Mouse (Mus musculus) thymus, postnatal 4 days (tissue): Measurements from ENCODE around the gene Rbl1.
"Not testable (repeated sequence)": the region's sequence is repeated elsewhere in the genome, so short reads cannot be mapped to it uniquely, and the experiment has no call there.

Experiments used
- DNase-seq: peaks from one replicate; pipeline ENCODE4 v3.0.0; 2021

Gene Rbl1

DNA sequence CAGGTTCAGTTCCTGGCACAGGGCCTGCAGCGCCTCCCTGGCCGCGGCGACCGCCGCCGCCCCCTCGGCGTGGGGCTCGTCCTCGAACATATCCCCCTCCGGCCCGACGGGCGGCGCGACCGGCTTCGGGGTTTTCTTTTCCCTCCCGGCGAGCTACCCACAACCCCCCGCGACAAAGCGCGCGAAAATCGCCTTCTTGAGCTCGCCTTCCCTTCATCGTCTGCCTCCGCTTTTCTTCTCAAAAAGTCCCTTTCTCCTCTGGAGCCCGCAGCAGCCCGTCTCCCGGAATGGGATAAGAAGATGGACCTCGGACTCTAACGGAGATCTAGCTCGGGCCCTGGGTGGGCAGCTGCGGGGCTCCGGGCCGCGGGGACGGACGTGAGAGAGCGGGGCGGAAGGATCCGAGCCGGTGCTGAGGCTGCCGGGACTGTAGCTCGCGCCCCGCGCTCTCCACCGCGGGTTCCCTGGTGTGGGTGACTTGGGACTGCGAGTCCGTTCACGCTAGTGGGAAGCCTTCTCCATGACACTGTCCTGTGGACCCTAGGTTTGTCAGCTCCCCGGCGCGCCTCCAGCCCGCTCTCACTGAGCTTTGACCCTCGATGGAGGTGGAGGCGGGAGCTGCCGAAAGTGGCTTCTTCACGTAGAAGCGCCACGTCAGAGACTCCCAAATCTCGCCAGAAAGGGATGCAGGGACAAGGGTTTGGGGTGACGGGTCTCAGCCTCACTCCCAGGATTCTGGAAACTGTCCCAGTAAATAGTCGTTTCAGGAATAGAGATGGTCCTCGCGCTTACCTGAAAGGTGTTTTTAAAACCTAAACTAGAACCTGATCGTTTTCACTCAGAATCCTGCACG is at the start of gene Rbl1:
TSS of gene Rbl1 (minus strand) at position 169 of the 853 bp plus-strand sequence.
- peak; percentile 94 for DNase-seq

DNA sequence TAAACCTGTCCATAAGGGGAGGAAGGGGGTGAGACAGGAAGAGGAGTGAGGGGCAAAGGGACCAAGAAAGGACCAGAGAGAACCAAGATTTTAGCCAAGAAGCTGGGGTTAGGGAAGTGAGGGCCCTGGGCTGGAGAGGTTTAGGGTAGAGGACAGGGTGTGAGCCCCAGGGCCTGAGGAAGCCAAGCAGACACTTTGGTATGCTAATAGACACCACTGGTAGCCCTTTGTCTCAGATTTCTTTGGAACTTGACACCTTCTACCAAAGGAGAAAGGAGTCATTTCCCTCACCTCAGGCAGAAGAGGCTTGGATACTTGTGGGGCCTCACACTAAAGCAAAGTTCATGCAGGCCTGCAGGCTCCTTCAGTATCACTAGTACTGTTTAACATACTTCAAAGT is 43.8 kb upstream of the Rbl1 start:
- DNase-seq, result no peak

DNA sequence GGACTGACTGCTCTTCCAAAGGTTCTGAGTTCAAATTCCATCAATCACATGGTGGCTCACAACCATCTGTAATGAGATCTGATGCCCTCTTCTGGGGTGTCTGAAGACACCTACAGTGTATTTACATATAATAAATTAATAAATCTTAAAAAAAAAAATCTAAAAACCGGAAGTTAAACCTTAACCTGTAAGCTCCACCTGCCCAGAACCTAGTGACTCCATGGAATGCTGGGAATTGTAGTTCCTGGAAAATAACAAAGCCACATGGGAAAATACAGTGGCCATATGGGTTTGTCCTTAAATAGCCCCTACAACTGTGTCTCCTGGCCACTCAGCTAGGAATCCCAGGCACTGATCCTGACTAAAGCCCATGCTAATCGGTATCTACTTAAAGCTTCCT is 41.3 kb upstream of the Rbl1 start:
- no peak for DNase-seq

DNA sequence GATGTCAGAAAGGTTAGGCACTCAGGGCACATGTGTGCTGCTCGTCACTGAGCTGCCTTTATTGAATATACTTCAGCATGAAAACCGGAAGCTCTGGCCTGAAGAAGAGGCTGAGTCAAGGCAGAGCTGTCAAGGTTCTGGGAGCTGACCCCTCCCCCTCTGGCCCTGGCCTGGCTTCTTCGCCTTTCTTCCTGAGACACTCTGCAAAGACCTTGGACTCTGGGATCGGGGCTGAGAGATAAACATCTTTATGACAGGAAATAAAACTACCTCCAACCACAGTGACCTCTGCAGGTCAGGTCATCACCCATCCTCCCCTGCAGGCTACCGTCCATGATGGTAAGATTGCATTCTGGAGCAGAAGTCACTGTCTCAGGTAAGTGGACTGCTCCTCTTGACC is 40.7 kb upstream of the Rbl1 start:
- no peak for DNase-seq

DNA sequence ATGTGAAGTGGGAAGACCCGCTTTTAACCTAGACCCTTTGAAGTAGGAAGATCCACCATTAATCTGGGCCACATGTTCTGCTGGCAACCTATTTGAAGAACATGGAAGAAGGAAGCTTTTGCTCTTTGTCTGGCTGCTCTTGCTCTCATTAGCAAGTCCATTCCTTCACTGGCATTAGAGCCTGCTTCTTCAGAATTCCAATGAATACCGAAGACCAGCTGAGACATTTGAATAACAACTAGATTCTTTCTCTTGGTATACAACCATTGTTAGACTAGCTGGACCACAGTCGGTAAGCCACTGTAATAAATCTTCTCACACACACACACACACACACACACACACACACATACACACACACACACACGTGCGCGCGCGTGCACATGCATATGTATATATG is 31.6 kb upstream of the Rbl1 start:
- no peak for DNase-seq

DNA sequence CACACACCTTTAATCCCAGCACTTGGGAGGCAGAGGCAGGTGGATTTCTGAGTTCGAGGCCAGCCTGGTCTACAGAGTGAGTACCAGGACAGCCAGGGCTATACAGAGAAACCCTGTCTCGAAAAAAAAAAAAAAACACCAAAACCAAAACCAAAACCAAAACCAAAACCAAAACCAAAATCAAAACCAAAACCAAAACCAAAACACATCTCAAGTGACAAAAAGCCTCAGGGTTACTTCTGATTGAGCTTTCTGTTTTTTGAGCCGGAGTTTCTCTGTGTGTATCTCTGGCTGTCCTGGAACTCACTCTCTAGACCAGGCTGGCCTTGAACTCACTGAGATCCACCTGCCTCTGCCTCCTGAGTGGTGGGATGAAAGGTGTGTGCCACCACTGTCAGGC is 17.6 kb upstream of the Rbl1 start:
- not testable (repeated sequence) for DNase-seq

DNA sequence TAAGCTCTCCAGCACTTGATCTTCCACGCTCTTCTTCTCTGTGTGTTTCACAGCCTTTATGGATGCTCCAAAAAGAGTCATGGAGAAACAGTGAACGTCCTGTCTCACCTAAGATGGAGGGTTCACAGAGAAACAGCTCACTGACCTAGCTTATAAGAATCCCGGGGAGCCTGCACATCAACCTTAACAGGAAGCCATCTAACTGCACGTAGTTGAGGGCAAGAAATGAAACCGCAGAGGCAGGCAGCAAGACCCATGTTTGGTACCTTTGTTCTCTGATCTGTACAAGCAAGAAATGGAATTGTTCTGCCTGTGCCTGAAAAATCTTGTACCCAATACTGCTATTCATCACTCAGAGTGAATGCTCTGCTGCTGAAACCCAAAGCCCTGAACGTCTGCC is 15.8 kb upstream of the Rbl1 start:
- DNase-seq, result no peak

DNA sequence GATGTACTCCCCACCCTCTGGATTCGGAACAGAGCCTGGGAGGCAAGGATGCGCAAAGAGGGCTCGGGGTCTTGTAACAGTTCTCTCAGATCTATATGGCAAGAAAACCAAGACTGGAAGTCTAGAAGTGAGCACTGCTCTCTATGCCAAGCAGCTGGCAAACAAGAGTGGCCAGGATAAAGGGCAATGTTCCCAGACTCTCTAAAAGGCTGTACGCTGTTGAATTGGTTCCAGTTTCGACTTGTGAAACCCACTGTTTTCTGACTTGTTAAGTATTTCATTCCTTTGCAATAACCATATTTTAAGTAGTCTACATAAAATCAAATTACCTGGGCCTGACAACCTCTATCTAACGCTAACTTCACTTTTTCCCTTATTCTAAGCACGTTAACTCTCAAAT is 7.4 kb upstream of the Rbl1 start:
- no peak for DNase-seq

DNA sequence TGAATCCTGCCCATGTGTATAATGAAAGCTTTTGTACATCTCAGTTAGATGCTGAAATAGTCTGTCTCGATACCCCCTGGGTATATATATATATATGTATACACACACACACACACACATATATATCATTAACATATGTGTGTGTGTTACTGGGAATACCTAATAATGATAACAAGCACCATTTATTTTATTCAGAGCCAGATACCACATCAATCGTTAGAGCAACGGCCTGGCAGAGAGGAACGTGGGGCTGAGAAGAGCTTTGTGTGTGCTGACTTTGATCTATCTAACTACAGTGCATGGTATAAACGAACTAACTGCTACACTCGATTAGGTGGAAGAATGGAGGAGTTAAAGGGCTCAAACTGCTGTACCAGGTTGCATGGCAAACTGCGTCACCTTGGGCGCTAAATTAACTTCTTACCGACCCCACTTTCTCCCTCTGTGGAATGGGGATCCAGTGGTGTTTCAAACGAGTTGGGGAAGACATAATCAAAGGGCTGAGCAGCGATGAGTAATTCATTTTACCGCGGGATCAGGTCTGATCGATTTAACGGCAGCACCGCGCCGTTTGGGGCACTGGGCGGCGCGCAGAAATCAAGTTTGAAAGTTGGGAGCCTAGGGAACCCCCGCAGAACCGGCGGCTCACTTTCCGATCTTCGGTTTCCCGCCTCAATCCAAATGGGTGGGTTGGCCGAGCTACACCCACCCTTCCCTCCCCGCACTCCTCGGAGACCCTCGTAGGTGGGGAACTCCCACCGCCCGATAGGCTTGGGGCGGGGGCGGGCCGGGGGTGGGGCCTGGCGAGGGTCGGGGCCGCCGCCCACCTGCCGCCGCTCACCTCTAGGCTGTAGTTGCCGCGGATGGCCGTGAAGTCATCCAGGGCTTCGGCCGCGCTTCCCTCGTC is 622 bp downstream of the Rbl1 start:
- peak; percentile 75 for DNase-seq

DNA sequence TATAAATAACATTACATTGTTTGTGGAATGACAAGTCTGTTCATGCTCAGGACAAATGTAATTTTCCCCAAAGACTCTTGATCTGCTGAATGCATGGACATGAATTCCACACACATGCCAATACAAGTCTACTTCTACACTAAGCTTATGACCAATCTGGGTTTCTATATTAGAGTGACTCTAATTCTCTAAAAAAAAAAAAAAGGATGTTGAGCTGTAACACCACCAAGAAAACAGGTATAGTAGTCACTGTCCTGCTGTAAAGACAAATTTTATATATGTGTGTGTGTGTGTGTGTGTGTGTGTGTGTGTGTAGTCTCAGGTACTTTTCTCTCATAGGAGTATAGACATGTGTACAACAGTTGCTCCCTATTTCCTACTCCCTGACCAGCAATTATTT is 1.3 kb downstream of the Rbl1 start:
- DNase-seq, result no peak

DNA sequence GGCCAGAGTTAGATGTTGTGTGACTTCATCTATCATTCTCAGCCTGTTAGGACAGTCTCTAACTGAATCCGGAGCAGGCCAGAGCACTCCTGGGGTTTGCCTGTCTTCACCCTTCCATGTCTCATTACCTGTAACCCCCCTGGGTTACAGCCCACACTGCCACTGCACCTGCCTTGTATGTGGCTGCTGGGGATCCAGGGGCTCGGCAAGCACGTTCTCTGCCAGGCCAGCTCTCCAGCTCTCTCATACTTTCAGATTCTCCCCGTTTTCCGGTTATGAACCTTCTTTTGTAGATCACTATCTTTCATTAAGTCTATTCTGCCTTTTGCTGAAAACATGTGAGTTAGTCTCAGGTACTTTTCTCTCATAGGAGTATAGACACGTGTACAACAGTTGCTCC is 2.0 kb downstream of the Rbl1 start:
- DNase-seq, result peak; percentile 48

DNA sequence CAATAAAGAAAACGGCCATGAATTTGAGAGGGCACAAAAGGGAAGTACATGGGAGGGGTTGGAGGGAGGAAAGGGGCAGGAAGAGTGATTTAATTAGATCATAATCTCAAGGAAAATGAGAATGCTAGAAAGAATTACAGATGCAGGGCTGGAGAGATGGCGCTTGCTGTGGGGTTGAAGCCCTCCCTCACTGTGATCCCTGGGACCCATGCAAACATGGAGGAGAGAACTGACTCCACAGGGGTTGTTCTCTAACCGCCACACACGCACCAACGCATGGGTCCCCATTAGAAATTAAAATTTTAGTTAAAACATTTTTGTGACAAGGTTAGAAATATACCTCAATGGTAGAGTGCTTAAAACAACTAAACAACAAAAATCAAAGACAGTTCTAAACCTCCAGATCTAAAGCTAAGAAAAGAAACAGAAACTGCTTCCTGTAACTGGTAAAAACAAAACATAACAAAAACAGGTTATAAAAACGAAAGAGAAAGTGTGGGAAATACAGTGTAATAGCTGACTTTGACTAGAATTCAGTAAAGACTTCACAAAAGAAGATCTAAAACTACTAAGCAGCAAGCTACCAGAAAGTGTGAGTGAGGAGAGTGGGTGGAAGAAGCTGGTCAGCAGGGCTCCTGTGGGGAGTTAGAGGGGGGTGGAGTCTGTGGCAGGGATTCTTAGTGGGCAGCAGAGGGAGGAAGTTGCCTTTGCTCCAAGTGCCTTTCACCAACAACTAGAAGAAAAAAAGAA is 3.1 kb downstream of the Rbl1 start:
- peak; percentile 53 for DNase-seq

DNA sequence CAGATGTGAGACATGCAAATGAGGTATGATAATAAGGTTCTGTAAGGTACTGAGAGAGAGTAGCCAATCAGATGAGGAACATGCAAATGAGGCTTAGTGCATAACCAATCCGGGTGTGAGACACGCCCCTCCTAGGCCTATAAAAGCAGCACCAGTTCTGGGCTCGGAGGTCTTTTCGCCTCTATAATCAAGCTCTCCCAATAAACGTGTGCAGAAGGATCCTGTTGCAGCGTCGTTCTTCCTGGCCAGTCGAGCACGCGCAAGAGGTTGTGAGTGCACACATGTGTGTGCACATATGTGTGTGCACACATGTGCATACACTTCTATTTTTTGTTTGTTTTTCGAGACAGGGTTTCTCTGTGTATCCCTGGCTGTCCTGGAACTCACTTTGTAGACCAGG is 5.9 kb downstream of the Rbl1 start:
- DNase-seq, result not testable (repeated sequence)

DNA sequence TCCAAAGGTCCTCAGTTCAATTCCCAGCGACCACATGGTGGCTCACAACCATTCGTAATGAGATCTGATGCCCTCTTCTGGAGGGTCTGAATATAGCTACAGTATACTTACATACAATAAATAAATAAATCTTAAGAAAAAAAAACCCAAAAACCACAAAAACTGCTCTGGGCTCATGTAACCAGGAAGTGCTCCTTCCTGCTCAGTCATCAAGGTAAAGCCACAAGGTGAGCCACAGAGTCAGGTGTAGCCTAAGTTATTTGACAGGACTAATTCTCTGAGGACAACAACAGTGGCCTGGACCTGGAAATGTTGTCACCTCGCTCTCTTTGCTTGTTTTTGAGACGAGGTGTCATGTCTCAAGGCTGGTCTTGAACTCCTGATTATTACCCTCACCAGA is 13.7 kb downstream of the Rbl1 start:
- no peak for DNase-seq

DNA sequence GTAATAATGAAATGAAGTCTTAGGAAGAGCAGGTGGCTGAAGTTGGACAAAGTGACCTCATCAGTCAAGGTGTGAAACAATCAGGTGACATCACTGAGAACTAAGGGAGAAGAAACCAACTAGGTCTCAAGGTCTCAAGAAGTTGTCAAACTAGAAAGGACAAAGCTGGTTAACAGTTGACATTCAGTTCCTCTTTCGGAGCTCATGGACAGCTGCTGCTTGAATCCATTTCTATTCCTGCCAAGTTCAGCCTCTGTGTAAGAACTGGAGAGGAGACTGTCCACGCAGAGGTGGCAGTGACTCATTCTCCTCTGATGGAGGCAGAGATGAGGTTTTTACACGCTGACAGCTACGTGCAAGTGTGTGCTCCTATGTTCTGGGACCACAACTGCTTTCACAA is 17.1 kb downstream of the Rbl1 start:
- DNase-seq, result no peak

DNA sequence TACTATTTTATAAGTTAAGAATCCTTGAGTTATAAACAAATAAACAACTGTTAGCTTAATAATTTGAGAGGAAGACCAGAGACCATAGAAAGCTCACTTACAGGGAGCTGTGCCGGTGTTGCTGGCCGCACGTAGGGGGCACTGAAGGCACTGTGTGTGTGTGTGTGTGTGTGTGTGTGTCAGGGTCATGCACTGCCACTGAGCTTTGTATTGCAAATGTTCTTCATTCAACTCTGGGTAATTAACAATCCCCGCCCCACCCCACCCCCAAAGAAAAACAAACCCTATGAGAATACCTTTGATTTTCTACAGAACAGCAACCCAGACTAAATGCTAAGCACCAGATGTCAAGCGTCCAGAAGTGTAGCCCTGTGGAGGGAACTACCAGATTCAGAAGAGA is 17.8 kb downstream of the Rbl1 start:
- no peak for DNase-seq

DNA sequence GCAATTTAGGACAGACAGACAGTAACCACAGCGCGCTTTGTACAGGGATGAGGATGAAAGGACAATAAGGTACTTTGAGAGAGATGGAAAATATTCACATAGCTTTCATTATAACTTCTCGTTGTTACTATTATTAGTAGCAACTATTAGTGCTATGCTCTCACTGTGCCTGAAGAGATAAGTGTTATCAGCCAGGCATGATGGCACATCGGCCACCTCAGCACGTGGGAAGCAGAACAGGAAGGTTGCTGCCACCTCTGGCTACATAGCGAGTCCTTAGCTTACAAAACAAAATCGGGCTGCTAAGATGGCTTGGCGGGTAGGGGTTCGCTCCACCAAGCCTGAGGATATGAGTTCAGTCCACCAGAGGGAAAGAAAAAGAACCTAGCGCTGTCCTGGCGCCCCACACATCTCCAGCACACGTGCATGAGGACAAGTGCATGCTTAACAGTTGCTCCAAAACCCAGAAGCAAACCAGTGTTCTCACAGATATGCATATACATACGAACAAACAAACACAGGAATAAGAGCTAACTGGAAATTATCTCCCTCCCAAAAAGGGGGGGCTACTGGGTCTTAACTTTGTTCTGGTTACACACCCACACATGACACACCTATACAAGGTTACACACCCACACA is 19.2 kb downstream of the Rbl1 start:
- DNase-seq, result no peak

DNA sequence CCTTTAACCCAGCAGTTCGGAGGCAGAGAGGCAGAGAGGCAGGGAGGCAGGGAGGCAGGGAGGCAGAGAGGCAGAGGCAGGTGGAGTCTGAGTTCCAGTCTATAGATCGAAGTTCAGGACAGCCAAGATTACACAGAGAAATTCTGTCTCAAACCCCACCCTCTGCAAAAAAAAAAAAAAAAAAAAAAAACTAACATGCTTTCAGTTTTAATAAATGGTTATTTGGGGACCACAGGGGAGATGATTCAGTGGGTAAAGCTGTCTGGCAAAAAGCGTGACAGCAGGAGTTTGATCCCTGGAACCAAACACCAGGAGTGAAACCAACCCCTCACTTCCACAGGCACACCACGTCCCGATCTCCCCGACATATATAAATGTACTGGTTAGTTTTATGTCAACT is 26.2 kb downstream of the Rbl1 start:
- no peak for DNase-seq

DNA sequence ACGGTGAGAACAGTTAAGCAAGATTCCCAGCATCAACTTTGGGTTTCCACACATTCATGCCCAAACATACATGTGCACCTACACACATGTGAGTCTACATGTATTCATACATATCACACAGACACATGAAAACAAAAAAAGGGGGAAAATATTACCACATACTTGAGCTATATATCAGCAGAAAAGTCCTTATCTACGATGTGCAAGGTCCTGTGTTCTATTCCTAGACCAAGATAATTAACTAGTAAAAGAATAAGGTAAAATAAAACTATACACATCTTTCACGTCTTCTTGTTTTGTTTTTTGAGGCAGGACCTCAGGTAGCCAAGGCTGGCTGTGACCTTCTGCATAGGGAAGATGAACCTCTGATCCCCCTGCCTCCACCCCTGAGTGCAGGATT is 28.1 kb downstream of the Rbl1 start:
- DNase-seq, result no peak

DNA sequence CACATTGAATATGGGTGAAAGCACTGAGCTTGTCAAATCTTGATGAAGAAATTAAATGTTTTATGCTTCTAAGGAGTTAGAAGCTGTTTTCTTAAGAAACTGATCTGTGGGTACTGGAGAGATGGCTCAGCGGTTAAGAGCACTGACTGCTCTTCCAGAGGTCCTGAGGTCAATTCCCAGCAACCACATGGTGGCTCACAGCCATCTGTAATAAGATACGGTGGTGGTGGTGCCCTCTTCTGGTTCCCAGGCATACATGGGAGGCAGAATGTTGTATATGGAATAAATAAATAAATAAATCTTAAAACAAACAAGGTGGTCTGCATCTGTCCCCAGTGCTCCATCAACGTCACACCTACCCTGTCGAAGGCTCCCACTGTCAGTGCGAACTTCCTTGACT is 29.9 kb downstream of the Rbl1 start:
- no peak for DNase-seq

DNA sequence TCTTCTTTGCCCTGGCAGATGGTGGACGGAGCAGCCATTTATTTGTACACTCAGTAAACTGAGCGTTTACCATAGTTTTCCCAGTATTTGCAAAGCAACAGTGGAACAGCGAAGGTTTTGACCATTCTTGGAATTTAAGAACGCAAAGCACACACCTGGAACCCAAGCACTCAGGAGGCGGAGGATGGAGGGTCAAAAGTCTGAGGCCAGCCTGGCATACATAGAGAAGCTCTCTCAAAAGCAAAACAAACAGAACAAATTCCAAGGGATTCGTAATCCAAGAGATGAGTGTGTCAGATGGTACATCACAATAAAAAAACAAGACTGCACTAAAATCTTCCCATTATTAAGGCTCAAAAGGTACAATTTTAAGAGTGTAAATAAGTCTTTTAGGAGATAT is 30.8 kb downstream of the Rbl1 start:
- DNase-seq, result no peak

DNA sequence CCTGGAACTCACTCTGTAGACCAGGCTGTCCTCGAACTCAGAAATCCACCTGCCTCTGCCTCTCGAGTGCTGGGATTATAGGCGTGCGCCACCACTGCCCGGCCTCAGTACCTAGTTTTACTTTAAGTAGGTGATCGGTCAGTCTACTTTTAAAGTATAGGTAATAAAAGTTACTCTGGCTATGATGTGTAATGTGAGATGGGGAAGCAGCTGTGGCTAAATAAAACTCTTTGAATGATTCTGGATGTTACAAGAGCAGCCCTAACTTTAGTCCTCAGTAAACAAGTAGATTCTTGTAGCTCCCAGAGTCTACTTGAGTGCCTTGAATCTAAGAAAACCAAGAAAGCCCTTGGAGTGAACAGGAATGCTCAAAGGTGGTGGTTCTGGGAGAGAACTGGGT is 31.4 kb downstream of the Rbl1 start:
- DNase-seq, result no peak

DNA sequence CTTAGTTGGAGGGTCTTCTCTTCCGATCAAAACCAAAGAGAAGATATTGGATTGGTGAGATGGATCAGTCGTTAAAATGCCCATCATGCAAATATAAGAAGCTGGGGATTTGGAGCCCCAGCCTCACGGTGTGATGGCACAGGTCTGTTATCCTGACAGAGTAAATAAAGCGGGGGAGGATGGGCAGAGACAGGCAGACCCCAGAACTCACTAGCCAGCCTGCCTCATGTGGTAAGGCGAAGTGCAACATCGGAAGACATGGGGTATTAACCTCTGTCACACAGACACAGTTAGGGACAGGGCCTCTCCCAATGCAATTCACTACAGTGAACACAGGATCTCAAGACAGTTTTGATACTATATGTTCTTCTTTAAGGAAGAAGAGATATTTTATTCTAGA is 33.7 kb downstream of the Rbl1 start:
- DNase-seq, result no peak
